Mouse (Mus musculus) stomach, embryonic 14.5 days (tissue): ENCODE measurements around the gene Bmpr1b. TPM values are rescaled to one million over a fixed set of nuclear protein-coding genes. Genes with fewer than 3 reads are reported as not detected.

Experiments used
- ATAC-seq: fragments of 200-750 bp; cut with Nextera tagmentation; 2 replicates; pipeline ENCODE4 v1.8.0; 2017; ENCODE audit warnings: low read depth, moderate TSS enrichment; ENCODE audit not compliant: insufficient number of reproducible peaks, insufficient read depth, low FRiP score
- H3K27ac ChIP-seq: fragments of 300-500 bp; sonication (generic); 2 replicates; pipeline ENCODE4 v1.5.1; 2014; ENCODE audit warnings: mild to moderate bottlenecking, low read length, moderate library complexity, mixed read lengths
- H3K27me3 ChIP-seq: fragments of 300-500 bp; sonication (generic); 2 replicates; pipeline ENCODE4 v1.6.1; 2014; ENCODE audit warnings: low read length, control low read depth, mixed read lengths; ENCODE audit not compliant: control insufficient read depth, insufficient read depth
- H3K36me3 ChIP-seq: fragments of 300-500 bp; sonication (generic); 2 replicates; pipeline ENCODE4 v1.6.1; 2014; ENCODE audit warnings: mild to moderate bottlenecking, control low read depth, low read length, moderate library complexity, mixed read lengths; ENCODE audit not compliant: control insufficient read depth, insufficient read depth
- H3K4me1 ChIP-seq: fragments of 300-500 bp; sonication (generic); 2 replicates; pipeline ENCODE4 v1.6.1; 2014; ENCODE audit warnings: low read length, control low read depth, mixed read lengths; ENCODE audit not compliant: control insufficient read depth, insufficient read depth
- H3K4me2 ChIP-seq: fragments of 300-500 bp; sonication (generic); replicated peaks from 2 replicates; pipeline ENCODE4 v1.6.1; 2014; ENCODE audit warnings: low read depth, low read length, control low read depth
- H3K4me3 ChIP-seq: fragments of 300-500 bp; sonication (generic); 2 replicates; pipeline ENCODE4 v1.5.1; 2014; ENCODE audit warnings: low read depth, low read length, control low read depth
- H3K9ac ChIP-seq: fragments of 300-500 bp; sonication (generic); replicated peaks from 2 replicates; pipeline ENCODE4 v1.6.1; 2014; ENCODE audit warnings: low read depth, mild to moderate bottlenecking, control low read depth, low read length, moderate library complexity, mixed read lengths
- H3K9me3 ChIP-seq: fragments of 300-500 bp; sonication (generic); 2 replicates; pipeline ENCODE4 v1.6.1; 2016; ENCODE audit warnings: low read depth, low read length, control low read depth; ENCODE audit not compliant: control insufficient read depth
- WGBS: fragments of 180-500 bp; shearing (Covaris S2); extraction: QIAGEN DNeasy Blood & Tissue Kit; methylation state at CpG from one replicate; pipeline ENCODE4 v1.1.7; 2014; 5-methylcytosine and 5-hydroxymethylcytosine counted together
- polyA plus RNA-seq: library from polyadenylated mRNA; unstranded; fragments of >200 nt; fragmentation: Nextera tagmentation; extraction: Ambion mirVana; gene quantifications from 2 replicates; pipeline ENCODE4 v1.2.1, GENCODE M21; 2014

Gene Bmpr1b
- polyA plus RNA-seq, 1 experiment from 2014 or later, result 12.7 TPM

DNA sequence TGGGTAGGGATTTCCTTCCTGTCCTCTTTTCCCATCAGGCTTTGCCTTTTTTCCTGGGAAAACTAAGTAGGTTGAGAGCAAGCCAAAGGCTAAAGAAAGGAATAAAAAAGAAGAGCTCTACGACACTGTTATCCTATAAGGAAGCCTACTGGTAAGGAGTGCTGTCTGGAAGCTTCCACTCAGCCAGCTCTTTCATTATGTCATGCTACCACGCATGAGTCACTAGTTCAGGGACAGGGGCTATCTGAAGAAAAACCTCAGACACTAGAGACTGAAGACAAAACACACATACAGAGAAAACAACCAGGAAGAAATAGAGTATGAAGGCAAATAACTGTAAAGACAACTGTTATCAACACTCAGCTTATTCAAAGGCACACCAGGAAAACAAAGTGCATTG is 286.7 kb downstream of the Bmpr1b start:
- no peaks in the 10 kb centered on the region for H3K9me3 ChIP-seq
- no peaks in the 10 kb centered on the region for H3K27me3 ChIP-seq
- WGBS, result 75% methylated on average over 2 of the region's 2 CpGs
- ATAC-seq, result no peak
- no peaks in the 10 kb centered on the region for H3K36me3 ChIP-seq
- H3K9ac ChIP-seq, result no peak overlapping the region
- H3K4me2 ChIP-seq, result no peak overlapping the region
- H3K4me3 ChIP-seq, result no peak overlapping the region
- no peak overlapping the region for H3K27ac ChIP-seq
- H3K4me1 ChIP-seq, result no peaks in the 10 kb centered on the region

DNA sequence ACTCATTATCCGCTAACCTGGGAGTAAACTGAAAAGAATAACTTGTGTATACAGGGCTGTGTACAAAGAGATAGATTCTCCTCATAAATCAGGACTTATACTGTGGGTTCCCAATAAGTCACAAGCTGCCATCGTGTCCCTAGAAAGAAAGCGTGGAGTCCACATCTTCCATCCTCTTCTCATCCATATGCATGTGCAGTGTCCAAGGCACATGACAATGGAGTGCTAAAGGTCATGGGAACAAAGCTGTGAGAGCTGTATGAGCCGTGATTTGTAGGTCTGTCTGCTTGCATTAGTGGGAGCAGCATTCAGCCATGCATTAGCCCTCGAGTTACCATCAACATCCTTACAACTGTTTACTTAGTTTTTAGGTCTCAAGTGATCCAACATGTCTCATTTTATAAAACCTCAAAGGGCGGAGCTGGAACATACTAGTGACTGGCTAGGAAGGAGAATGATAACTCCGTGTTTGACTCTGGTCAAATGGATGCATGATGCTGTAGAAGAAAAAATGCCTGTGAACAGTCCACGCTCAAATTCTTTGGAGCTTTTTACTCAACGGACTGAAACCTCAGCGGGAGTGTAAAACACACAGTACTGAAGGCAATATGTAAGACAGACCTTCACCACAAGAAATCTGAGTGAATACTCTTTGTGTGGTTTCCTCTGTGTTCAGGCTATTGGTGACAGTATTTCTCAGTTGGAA is 296.7 kb downstream of the Bmpr1b start:
- no peak overlapping the region for H3K9ac ChIP-seq
- no peaks in the 10 kb centered on the region for H3K27me3 ChIP-seq
- H3K4me3 ChIP-seq, result no peak overlapping the region
- 74% methylated on average over 10 of the region's 10 CpGs for WGBS
- H3K4me2 ChIP-seq, result no peak overlapping the region
- H3K4me1 ChIP-seq, result no peaks in the 10 kb centered on the region
- H3K36me3 ChIP-seq, result no peaks in the 10 kb centered on the region
- H3K27ac ChIP-seq, result no peak overlapping the region
- no peak for ATAC-seq
- no peaks in the 10 kb centered on the region for H3K9me3 ChIP-seq

DNA sequence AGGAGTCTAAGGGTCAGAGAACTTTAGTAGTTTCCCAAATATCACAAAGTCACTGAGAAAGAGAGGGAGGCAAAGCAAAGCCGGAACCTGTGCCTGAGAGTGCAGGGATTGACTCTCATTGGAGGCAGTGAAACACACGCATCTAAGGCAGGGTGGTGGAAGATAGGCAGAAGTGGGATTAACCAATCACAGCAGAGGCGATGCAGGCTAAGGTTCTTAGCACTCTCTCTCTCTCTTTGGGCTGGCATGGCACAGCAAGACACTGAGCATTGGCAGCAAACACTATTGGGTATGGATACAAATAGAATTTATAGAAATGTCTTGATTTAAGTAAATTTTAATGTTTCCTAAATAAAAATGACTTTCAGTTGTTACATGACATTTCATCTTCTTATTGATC is 297.4 kb downstream of the Bmpr1b start:
- Histone ChIP-seq H3K27ac (no peak overlapping the region), H3K27me3 (no peaks in the 10 kb centered on the region), H3K4me1 (no peaks in the 10 kb centered on the region), H3K4me2 (no peak overlapping the region), H3K9ac (no peak overlapping the region), H3K9me3 (no peaks in the 10 kb centered on the region), H3K4me3 (no peak overlapping the region), H3K36me3 (no peaks in the 10 kb centered on the region)
- ATAC-seq, result no peak
- 79% methylated on average over 3 of the region's 3 CpGs for WGBS

DNA sequence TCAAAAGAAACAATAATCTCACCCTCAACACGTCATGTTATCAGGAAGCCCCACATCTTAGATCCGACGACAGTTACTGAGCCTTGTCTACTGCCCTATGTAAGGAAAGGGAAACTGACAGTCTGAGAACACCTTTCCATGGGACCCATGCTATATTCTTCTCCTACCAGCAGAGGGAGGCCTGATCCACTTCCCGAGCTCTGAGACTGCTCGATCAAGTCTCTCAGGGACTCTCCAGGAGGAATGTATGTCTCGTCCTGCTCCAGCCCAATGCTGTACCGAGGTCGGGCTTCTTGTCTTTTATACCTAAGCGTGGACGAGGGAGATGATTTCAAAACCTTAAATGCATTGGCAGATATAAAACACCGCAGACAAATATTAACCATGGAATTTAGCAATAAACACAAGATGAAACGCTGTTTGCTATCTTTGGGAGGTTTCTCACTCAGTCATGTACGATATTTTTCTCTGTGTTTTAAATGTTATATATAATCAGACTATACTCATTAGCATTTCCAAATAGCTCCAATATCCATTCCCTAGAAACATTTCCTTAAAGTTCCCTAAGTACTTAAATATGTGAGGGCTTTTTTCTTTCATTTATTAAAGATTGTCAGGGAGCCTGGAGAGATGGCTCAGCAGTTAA is 306.3 kb downstream of the Bmpr1b start:
- Histone ChIP-seq H3K4me3 (no peak overlapping the region), H3K36me3 (no peaks in the 10 kb centered on the region), H3K4me2 (no peak overlapping the region), H3K9ac (no peak overlapping the region), H3K27ac (no peak overlapping the region), H3K4me1 (no peaks in the 10 kb centered on the region), H3K9me3 (no peaks in the 10 kb centered on the region), H3K27me3 (no peaks in the 10 kb centered on the region)
- ATAC-seq, result peak; percentile 72; the same call in 1 of the 2 replicates
- WGBS, result 19% methylated on average over 13 of the region's 13 CpGs

DNA sequence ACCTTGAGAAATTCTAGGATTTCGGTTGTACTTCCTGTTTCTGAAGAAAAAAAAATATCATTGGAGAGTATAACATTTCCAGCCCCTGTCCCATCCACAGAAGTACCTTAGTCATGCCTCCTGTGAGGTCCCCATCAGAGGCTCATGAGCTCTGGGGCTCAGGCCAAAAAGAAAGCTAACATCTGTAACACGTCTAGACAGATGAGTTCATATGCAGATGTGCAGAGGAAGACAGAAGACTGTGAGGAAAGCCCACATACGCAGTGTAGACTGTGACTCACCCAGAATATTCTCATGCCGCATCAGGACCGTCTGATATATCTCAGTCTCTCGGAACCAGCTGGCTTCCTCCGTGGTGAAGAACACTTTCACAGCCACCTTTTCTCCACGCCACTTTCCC is 312.1 kb downstream of the Bmpr1b start:
- Histone ChIP-seq H3K4me3 (no peak overlapping the region), H3K36me3 (no peaks in the 10 kb centered on the region), H3K4me1 (no peaks in the 10 kb centered on the region), H3K9ac (no peak overlapping the region), H3K27ac (no peak overlapping the region), H3K27me3 (no peaks in the 10 kb centered on the region), H3K9me3 (no peaks in the 10 kb centered on the region), H3K4me2 (no peak overlapping the region)
- ATAC-seq, result no peak
- WGBS, result 77% methylated on average over 8 of the region's 8 CpGs

DNA sequence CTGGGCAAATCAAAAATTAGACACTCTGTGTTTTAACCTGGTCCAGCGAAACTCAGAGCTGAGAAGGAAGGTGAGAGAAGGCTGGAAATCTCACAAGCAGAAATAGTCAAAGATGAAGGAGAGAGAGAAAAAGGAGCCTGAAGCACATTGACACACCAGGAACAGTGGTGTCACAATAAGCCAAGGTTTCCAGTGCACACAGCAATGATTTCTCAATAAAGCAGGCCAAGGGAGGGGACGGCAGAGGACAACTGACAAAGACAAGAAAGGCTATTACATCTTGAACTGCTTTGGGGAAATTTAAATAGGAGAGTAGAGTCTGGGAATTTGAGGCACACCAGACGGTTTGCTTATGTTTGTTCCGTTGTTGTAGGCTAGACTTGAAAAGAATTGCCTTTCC is 314.9 kb downstream of the Bmpr1b start:
- no peak overlapping the region for H3K4me3 ChIP-seq

DNA sequence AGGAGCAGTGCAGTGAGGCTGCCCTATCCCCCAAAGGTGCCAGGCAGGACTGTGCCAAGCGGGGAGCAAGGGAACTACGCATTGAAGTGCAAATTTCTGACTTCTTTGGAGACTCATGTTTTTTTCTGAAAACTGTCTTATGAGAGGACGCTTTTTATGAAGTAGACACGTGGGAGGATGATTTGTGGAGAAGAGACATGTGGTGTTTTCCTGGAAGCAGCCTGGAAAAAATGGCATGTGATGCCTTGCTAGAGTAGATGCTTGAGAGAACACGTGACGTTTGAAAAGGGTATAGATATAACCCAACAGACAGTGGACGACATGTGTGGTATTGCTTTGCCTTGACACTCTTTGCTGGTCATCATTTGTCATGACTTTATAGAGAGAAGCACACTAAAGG is 319.1 kb downstream of the Bmpr1b start:
- no peak overlapping the region for H3K4me3 ChIP-seq
- H3K9ac ChIP-seq, result no peak overlapping the region
- H3K27me3 ChIP-seq, result no peaks in the 10 kb centered on the region
- H3K9me3 ChIP-seq, result no peaks in the 10 kb centered on the region
- ATAC-seq, result no peak
- H3K27ac ChIP-seq, result no peak overlapping the region
- no peaks in the 10 kb centered on the region for H3K4me1 ChIP-seq
- 79% methylated on average over 7 of the region's 7 CpGs for WGBS
- H3K4me2 ChIP-seq, result no peak overlapping the region
- H3K36me3 ChIP-seq, result no peaks in the 10 kb centered on the region

More for the DNA sequence above, 314.9 kb downstream of the Bmpr1b start:
- Histone ChIP-seq H3K4me2 (no peak overlapping the region), H3K4me1 (no peaks in the 10 kb centered on the region), H3K9me3 (no peaks in the 10 kb centered on the region), H3K9ac (no peak overlapping the region), H3K27ac (no peak overlapping the region), H3K36me3 (no peaks in the 10 kb centered on the region), H3K27me3 (no peaks in the 10 kb centered on the region)
- ATAC-seq, result no peak
- 76% methylated on average over 4 of the region's 4 CpGs for WGBS

DNA sequence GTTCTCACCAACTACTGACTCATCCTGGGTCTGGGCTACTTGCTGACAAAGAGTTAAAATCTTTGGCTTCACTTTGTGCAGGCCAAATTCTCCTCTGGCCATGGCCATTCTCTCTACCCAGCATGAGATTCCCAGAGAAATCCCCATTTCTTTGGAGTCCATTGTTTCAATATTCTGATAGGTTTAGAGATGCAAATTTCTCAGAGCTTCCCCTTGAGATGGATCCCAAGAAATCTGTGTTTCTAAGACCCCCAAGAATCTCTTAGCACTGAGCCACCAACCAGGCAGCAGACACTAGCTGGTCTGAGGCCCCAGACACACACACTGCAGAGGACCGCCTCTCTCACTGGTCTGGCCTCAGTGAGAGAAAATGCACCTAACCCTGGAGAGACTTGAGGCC is 320.0 kb downstream of the Bmpr1b start:
- ATAC-seq, result no peak
- H3K4me2 ChIP-seq, result no peak overlapping the region
- no peaks in the 10 kb centered on the region for H3K4me1 ChIP-seq
- no peaks in the 10 kb centered on the region for H3K9me3 ChIP-seq
- no peaks in the 10 kb centered on the region for H3K27me3 ChIP-seq
- no peak overlapping the region for H3K9ac ChIP-seq
- H3K27ac ChIP-seq, result no peak overlapping the region
- no peak overlapping the region for H3K4me3 ChIP-seq
- H3K36me3 ChIP-seq, result no peaks in the 10 kb centered on the region
- WGBS, result 85% methylated on average over 1 of the region's 1 CpGs
